In the genomic region with DNA sequence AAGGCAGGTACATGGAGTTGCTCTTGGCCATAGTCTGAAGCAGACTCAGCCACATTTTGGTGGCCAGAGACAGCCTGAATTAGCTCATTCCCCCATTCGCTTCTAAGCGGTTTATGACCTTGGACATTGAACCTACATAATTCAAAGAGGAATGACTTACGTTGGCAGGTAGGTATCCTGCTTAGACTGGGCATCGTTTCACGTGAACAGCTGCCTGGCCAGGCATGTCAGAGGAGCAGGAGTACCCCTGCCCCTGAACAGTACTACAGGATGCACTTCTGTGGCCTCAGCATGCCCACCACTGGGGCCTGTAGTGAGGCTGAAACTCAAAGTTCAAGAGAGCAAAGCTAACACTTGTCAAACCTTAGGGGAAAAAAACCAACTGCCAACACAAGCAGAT, we compare ENCODE assay signal across 25 mouse cellular contexts. TPM values are rescaled to one million over a fixed set of nuclear protein-coding genes. Genes with fewer than 3 reads are reported as not detected.
DNase-seq lines count a peak whose midpoint lies in the region; ATAC-seq lines count a peak whose summit lies in the region.
"Had no signal": no experiment of that assay in that cellular context is flagged by ENCODE, and none has a peak within 500 bp of the region (broad histone marks: within the 10 kb centered on the region; RNA-seq: fewer than 3 reads in every experiment).

No protein-coding gene starts in this region.

- no peaks in the 10 kb centered on the region for H3K27me3 ChIP-seq in kidney, embryonic 14.5 days (ENCODE audit: control insufficient read depth, insufficient read depth, low read length)
- H3K27me3 ChIP-seq in kidney, embryonic 15.5 days, result no peaks in the 10 kb centered on the region
- H3K27me3 ChIP-seq: neural tube, embryonic 15.5 days had no signal

- no peak for ATAC-seq in kidney, embryonic 14.5 days (ENCODE audit: low FRiP score, low TSS enrichment)
- ATAC-seq in kidney, embryonic 15.5 days (replicated peaks; ENCODE audit: low FRiP score), result peak; percentile 81
- ATAC-seq: activated CD4-positive, CD25-positive, alpha-beta regulatory T cell, adult 4 months; forebrain, embryonic 16.5 days had no signal

- H3K27ac ChIP-seq in kidney, embryonic 14.5 days (ENCODE audit: low read depth, low read length), result no peak overlapping the region
- H3K27ac ChIP-seq in kidney, embryonic 15.5 days, result no peak overlapping the region
- H3K27ac ChIP-seq: hindbrain, embryonic 14.5 days; limb, embryonic 10.5 days; neural tube, embryonic 15.5 days had no signal

- WGBS in kidney, embryonic 14.5 days, result 49% methylated on average over 5 of the region's 5 CpGs
- WGBS in kidney, embryonic 15.5 days, result 45% methylated on average over 5 of the region's 5 CpGs

- H3K9ac ChIP-seq in kidney, embryonic 14.5 days (ENCODE audit: low read depth, low read length), result no peak overlapping the region
- no peak overlapping the region for H3K9ac ChIP-seq in kidney, embryonic 15.5 days
- H3K9ac ChIP-seq: hindbrain, embryonic 14.5 days; neural tube, embryonic 15.5 days had no signal

- no peak overlapping the region for H3K4me2 ChIP-seq in kidney, embryonic 14.5 days (replicated peaks; ENCODE audit: low read depth, low read length)
- no peak overlapping the region for H3K4me2 ChIP-seq in kidney, embryonic 15.5 days
- H3K4me2 ChIP-seq: hindbrain, embryonic 14.5 days; neural tube, embryonic 15.5 days had no signal

- no peaks in the 10 kb centered on the region for H3K4me1 ChIP-seq in kidney, embryonic 14.5 days (ENCODE audit: control insufficient read depth, insufficient read depth, low read length)
- no peaks in the 10 kb centered on the region for H3K4me1 ChIP-seq in kidney, embryonic 15.5 days
- H3K4me1 ChIP-seq: limb, embryonic 10.5 days; megakaryocyte, embryonic 14.5 days; neural tube, embryonic 15.5 days had no signal

- no peaks in the 10 kb centered on the region for H3K36me3 ChIP-seq in kidney, embryonic 14.5 days (ENCODE audit: control insufficient read depth, insufficient read depth, low read length)
- no peaks in the 10 kb centered on the region for H3K36me3 ChIP-seq in kidney, embryonic 15.5 days
- H3K36me3 ChIP-seq: G1E; limb, embryonic 10.5 days; neural tube, embryonic 15.5 days had no signal

- peak; percentile 87 for DNase-seq in kidney, adult 11 months
- peak; percentile 22 to 64 for DNase-seq in kidney, postnatal 4 days
- no peak for DNase-seq in frontal cortex, postnatal 14 days (ENCODE audit: low spot score in 2 of 2)
- no peak for DNase-seq in neural tube, embryonic 10.5 days (ENCODE audit: extremely low spot score, low spot score)
- DNase-seq in urinary bladder, postnatal 14 days (ENCODE audit: low spot score), result no peak
- DNase-seq: adrenal gland, postnatal 14 days; cerebellum, postnatal 10 days; heart, postnatal 36 days; layer of hippocampus, adult 9-11 months; lung, adult 2 months; midbrain, embryonic 14.5 days; right cerebral cortex, postnatal 25 days had no signal

- no peak overlapping the region for H3K4me3 ChIP-seq in kidney, embryonic 14.5 days (ENCODE audit: low read length)
- no peak overlapping the region for H3K4me3 ChIP-seq in kidney, embryonic 15.5 days (replicated peaks)
- H3K4me3 ChIP-seq: limb, embryonic 10.5 days; megakaryocyte, embryonic 14.5 days; myocyte; neural tube, embryonic 15.5 days had no signal

- H3K9me3 ChIP-seq in kidney, embryonic 14.5 days (ENCODE audit: control insufficient read depth, low read length), result no peaks in the 10 kb centered on the region
- H3K9me3 ChIP-seq in kidney, embryonic 15.5 days (replicated peaks), result no peaks in the 10 kb centered on the region
- H3K9me3 ChIP-seq: G1E; limb, embryonic 10.5 days; megakaryocyte, embryonic 14.5 days; neural tube, embryonic 15.5 days had no signal

RNA-seq across cellular contexts. Expression of a gene that starts 4.0 kb away (rescaled TPM):
- polyA plus RNA-seq in kidney, embryonic 14.5 days (2014; fragmentation: Nextera tagmentation; extraction: Ambion mirVana), result 43.9 and 77.0 TPM in 2 replicates
- polyA plus RNA-seq in kidney, embryonic 15.5 days (2015; fragmentation: Nextera tagmentation; extraction: Ambion mirVana), result 235 and 237 TPM in 2 replicates
- polyA plus RNA-seq: activated CD4-positive, CD25-positive, alpha-beta regulatory T cell, adult 4 months; G1E; limb, embryonic 10.5 days; midbrain, embryonic 14.5 days; myocyte had no signal

RNA-seq across cellular contexts. Expression of a gene that starts 32.4 kb away (rescaled TPM):
- 5.9 and 10.4 TPM in 2 replicates for polyA plus RNA-seq in kidney, embryonic 14.5 days (2014; fragmentation: Nextera tagmentation; extraction: Ambion mirVana)
- 10.3 and 10.5 TPM in 2 replicates for polyA plus RNA-seq in kidney, embryonic 15.5 days (2015; fragmentation: Nextera tagmentation; extraction: Ambion mirVana)

RNA-seq across cellular contexts. Expression of a gene that starts 32.5 kb away (rescaled TPM):
- polyA plus RNA-seq in kidney, embryonic 14.5 days (2014; fragmentation: Nextera tagmentation; extraction: Ambion mirVana), result 86.6 and 90.7 TPM in 2 replicates
- 84.8 and 93.1 TPM in 2 replicates for polyA plus RNA-seq in kidney, embryonic 15.5 days (2015; fragmentation: Nextera tagmentation; extraction: Ambion mirVana)

RNA-seq across cellular contexts. Expression of a gene that starts 44.3 kb away (rescaled TPM):
- 11.2 and 16.3 TPM in 2 replicates for polyA plus RNA-seq in kidney, embryonic 14.5 days (2014; fragmentation: Nextera tagmentation; extraction: Ambion mirVana)
- 19.6 and 21.9 TPM in 2 replicates for polyA plus RNA-seq in kidney, embryonic 15.5 days (2015; fragmentation: Nextera tagmentation; extraction: Ambion mirVana)
- polyA plus RNA-seq: activated CD4-positive, CD25-positive, alpha-beta regulatory T cell, adult 4 months had no signal

RNA-seq across cellular contexts. Expression of a gene that starts 47.0 kb away (rescaled TPM):
- 0.16 TPM in 1 of 2 replicates, not detected in the other for polyA plus RNA-seq in kidney, embryonic 14.5 days (2014; fragmentation: Nextera tagmentation; extraction: Ambion mirVana)
- polyA plus RNA-seq in kidney, embryonic 15.5 days (2015; fragmentation: Nextera tagmentation; extraction: Ambion mirVana), result 0.16 TPM in 1 of 2 replicates, not detected in the other
- polyA plus RNA-seq: activated CD4-positive, CD25-positive, alpha-beta regulatory T cell, adult 4 months; embryonic facial prominence, embryonic 14.5 days; G1E; gonadal fat pad, adult 2 months; hindbrain, embryonic 14.5 days; intestine, embryonic 14.5 days; lung, adult 2 months; myocyte; neural tube, embryonic 15.5 days had no signal

Comparison
In these comparisons a context has a peak if more than half of its experiments do, and no peak if none do; other contexts are left out.
1. DNase-seq: peak in kidney, adult 11 months (single experiment) and kidney, postnatal 4 days (2 of 2); none in frontal cortex, postnatal 14 days (0 of 2), neural tube, embryonic 10.5 days (single experiment) and urinary bladder, postnatal 14 days (single experiment).